Mouse (Mus musculus) cerebellum, adult 9-11 months (tissue): ENCODE measurements around the gene Gm17720.
A peak's percentile ranks its signal among the peaks of the same experiment; 100 is the strongest.

Experiments
- DNase-seq: peaks from one replicate; pipeline ENCODE4 v3.0.0; 2022

Gm17720 gene

DNA sequence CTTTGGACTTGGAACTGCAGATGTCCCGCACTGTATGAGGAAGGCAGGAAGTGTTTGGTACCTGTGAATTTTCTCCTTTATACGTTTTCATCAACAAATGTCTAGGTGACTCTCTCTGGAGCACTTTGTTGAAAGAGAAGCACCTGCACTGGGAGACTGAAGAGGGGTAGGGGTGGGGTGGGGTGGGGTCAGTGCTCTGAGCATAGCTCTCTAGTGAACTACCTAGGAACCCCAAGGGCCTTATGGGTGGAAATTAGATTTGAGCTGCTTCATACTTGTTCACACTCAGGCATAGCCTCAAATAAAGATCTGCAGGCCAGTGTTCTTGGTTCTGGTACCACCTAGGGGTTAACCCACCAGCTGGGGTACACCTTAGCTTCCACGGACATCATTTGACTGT, at the start of gene Gm17720:
TSS of gene Gm17720 (minus strand) at position 101 of the 400 bp plus-strand sequence.
- DNase-seq, result no peak

DNA sequence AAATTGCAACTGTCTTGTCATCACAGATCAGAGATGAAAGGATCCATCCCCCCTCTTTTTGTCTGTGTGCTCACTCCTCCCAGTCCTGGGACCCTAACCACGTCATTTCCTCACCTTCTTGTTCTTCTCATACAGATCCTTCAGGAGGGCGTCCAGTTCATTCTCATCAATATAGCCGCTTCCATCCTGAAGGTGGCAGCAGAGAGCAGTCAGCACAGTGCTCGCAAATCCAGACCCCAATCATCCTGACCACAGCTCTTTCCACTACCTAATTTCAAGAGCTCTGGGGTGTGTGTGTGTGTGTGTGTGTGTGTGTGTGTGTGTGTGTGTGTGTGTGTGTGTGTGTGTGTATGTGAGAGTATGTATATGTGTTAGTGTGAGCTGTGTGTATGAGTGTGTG, 43.0 kb upstream of the Gm17720 start:
- DNase-seq, result peak; percentile 68

DNA sequence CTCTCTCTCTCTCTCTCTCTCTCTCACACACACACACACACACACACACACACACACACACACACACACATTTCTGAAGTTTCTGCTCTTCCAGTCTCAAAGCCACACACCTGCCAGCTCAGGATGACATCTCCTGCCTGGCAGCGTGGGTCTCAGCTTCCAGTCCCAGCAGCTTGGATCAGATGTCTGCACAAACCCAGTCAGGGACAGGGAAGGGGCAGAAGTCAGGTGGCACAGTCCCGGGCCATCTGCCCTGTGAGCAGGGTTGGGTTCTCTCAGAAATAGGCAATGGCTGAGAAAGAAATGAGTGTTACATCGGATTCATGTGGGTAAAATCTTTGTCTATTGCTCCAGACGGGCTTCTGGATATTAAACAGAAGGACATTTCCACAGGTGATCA, 38.2 kb upstream of the Gm17720 start:
- peak; percentile 67 for DNase-seq

- no peak for DNase-seq
Measured at GRCm38 (mm10) chr8:110140156-110140555, 37.6 kb upstream of the Gm17720 start.

- DNase-seq, result no peak
Measured at GRCm38 (mm10) chr8:110135515-110135914, 33.0 kb upstream of the Gm17720 start.

DNA sequence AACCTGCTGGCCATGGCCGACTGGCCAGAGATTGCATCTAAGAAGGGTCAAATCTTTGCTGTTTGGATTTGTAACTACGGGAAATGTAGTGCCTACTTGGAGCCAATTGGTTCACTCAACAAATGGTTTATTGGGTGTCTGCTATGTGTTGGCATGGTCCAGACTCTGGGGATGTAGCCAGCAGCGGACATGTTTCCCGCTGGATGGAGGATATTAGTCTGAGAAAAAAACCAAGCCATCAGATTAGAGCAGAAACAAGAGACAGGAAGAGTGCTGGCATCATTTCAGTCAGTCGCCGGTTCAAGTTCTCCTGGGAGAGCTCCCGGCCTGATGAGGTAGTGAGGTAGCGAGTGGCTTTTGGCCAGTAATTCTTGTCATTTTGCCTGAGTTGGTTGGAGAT, 31.7 kb upstream of the Gm17720 start:
- DNase-seq, result no peak

DNA sequence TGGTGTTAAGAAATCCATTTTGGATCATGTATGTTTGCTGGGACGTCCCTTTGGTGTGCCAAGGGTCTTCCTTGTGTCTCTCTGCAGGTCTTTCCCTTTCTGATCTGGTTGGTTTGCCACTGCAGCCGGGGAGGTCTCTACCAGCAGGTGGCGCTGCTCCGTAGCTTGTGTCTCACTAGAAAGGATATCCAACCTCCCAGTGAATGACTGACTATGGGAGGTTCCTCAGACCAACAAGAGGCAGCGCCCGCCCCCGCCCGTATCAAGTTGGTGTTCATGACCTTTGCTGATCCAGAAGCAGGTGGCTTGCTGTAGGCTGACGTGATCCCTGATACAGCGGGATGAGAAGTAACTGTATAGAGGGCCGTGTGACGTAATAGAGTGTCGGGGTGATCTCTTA, 28.0 kb upstream of the Gm17720 start:
- peak; percentile 78 for DNase-seq

GRCm38 (mm10) chr8:110119715-110120114, 17.2 kb upstream of the Gm17720 start:
- peak; percentile 52 for DNase-seq

DNA sequence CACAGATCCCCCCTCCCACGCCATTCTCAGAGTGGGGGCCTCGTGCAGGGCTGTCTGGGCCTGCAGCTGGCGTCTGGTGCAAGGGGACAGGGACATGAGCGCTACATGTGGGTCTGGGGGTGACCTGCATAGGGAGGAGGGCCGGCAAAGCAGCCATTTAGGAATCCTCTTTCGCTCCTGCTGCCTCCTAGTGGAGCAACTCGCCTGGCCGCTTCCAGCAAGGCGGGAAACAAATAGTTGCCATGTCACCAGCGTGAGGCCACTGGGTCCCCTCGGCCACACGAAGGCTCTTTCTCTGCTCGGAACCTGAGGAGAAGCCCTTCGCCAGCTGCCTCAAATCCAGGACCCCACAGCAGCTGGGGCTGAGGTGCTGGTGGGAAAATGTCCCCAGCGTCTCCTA, 877 bp downstream of the Gm17720 start:
- no peak for DNase-seq

GRCm38 (mm10) chr8:110100907-110101306, 1.6 kb downstream of the Gm17720 start, which contains the start of gene Gm21964:
Gene Gm21964 (plus strand): TSS chr8:110101207.
- DNase-seq, result no peak

- no peak for DNase-seq
Measured at GRCm38 (mm10) chr8:110091869-110092268, 10.7 kb downstream of the Gm17720 start.

DNA sequence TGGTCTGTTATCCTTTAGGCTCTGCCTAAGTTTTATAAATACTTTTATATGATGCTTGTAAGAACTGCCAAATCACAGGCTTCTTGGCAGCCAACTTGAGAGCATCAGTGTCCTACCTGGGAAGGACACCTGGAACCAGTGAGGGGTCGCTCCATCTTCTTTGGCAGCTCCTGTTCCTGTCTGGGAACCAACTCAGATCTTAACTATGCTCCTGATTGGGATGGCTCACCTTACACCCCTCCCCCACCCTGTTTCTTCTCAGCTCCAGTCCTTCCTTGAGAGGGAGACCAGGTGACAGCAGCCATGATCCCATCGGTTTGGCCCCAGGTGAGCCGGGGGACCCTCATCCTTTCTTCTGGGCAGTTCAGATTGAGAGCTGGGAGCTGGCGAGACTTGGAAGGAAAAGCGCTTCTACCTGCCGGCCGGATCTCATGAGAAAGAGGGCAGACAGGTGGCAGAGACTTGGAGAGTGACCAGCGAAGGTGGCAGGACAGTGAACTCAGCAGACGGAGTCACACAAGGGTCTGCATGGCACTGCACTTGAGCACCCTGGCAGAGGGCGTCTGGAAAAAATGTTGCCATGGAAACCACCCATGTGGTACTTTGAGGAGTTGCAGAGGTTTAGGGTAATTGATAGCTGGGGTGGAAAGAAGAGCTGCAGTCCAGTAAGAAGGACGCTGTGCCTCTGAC, 20.0 kb downstream of the Gm17720 start:
- DNase-seq, result peak; percentile 42

GRCm38 (mm10) chr8:110079282-110080221, 23.0 kb downstream of the Gm17720 start, which contains the start of gene Zfp612:
Gene Zfp612 (plus strand): TSS chr8:110079746.
- DNase-seq, result peak; percentile 88

DNA sequence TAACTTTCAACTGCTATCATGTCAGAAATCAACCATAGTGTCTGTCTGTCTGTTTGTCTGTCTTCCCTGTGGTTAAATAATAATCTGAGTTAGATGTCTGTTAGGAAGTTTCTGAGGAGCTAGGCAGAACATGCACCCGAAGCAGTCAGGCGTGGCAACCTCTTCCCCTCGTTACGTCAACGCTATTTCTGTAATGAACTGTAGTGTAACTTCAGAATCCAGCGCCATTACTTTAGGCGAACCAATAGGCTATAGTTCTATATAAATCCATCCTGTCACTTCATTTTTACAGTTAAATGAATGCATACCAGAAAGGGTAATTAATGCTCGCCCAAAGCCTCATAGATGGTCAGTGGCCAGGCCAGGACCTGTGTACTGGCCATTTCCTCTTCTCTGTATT, 28.1 kb downstream of the Gm17720 start:
- no peak for DNase-seq

DNA sequence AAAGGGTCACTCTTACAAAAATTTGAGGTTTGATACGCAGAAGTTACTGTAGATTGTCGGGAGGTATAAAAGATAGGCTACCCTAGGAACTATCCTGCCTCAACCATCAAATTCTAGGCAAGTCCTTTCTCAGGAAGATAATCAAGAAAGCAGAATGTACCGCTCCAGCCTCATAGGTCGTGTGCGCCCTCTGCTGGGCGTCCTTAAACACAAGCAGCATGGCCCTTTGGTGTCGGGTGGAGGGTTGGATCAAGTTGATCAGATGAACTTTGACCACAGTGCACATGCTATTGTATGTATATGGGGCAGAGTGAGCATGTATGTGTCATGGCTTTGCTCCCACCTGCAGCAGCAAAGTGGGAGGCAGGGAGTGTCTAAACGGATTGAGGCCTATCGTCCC, 31.0 kb downstream of the Gm17720 start:
- peak; percentile 46 for DNase-seq

DNA sequence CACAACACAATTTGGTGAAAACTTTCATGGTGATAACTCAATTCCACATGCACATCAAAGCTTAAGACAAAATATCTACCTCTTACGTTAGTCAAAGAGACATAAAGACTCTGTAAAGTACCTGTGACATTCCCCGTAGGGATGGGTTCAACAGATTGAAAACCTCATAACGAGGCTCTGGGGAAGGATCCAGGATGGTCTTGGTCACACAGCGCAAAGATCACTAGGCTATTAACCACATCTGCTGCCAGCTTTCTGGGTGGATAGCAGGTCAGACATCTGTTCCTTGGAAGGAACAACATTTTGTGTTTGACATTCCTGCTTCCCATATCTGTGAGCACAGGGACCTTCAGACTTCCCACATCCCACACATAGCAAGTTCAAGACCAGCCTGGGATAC, 32.8 kb downstream of the Gm17720 start:
- DNase-seq, result no peak

- no peak for DNase-seq
Measured at GRCm38 (mm10) chr8:110065676-110066075, 36.9 kb downstream of the Gm17720 start.

- DNase-seq, result no peak
Measured at GRCm38 (mm10) chr8:110064606-110065365, 37.8 kb downstream of the Gm17720 start.

- DNase-seq, result no peak
Measured at GRCm38 (mm10) chr8:110064161-110064560, 38.4 kb downstream of the Gm17720 start.

GRCm38 (mm10) chr8:110058207-110058606, 44.3 kb downstream of the Gm17720 start:
- no peak for DNase-seq

DNA sequence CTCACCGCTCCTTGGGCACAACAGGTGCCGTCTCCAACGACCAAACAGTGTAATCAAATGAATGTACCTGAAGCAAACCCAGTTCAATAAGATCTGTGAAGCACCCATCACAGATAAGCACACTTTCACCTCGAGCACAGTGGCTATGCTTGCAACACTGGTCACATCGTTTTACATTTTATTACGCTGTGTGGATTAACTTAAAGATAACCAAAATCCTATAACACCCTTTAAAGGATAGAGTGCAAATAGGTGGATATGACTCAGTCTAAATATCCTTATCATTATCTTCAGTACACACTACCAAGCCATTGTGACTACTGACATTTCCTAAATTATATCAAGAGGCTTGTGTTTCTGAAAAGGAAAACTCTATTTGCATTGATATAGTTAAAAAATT, 51.3 kb downstream of the Gm17720 start:
- DNase-seq, result no peak

DNA sequence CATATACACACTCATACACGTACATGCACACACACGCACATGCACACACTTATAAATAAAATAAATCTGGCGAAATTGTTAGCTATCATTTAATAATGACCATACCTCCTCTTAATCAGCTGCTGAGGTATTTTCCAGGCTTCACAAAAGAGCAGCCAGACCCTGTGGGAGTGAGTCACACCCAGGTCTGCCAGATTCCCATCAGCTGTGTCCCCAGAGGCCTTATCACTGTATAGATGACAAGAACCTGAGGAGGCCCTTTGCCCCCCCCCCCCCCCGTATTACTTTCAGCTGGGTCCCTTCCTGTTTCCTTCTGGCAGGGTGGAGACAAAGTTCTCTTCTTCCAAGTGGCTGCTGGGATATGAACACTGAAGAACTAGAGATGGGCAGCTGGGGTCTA, 62.0 kb downstream of the Gm17720 start:
- DNase-seq, result no peak

DNA sequence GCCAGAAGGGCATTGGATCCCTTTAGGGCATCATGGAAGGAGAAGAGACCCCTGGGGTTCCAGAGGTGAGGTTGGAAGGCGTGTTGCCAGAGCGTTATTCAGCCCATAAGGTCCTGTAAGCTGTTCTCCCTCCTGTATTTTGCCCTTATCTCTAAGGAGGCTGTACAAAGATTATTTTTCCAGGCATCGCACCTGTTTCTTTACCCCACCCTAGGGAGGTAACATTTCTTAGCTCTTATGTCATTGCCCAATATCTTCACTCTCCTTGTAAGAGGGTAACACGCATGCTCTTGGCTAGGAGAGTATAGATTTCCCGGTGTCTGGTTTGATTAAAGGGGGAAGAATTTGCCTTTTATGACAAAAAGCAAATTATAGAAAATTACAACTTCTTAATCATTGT, 62.9 kb downstream of the Gm17720 start, which contains the start of gene Chst4:
TSS of gene Chst4 (minus strand) at position 82 of the 400 bp plus-strand sequence.
- DNase-seq, result no peak
